In the genomic region with DNA sequence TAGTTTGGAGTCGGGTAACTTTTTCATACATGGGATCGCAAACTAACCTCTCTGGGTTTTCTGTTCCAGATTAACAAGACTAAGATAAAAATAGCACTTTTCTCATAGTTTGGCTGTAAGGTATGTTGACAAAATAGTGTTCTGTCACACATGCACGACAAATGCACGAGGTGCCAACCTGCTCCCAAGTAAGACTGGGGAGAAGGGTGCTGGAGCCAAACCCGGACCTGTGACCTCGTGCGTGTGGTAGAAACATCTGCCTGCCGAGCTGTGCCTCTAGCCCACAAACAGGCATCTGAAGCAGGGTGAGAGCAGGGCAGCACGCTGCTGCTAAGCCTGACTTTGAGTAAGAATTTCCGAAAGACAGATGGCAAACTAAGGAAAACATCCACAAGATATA, we compare ENCODE assay signal across 23 mouse cellular contexts. TPM values are rescaled to one million over a fixed set of nuclear protein-coding genes. Genes with fewer than 3 reads are reported as not detected.
"Had no signal": no experiment of that assay in that cellular context is flagged by ENCODE, and none has a peak within 500 bp of the region (broad histone marks: within the 10 kb centered on the region; RNA-seq: fewer than 3 reads in every experiment).

No protein-coding gene starts in this region.

- H3K27ac ChIP-seq: liver, embryonic 13.5 days; macrophage; midbrain, embryonic 12.5 days; neural tube, embryonic 12.5 days; stomach, embryonic 15.5 days had no signal

- H3K27me3 ChIP-seq: liver, embryonic 13.5 days; midbrain, embryonic 12.5 days; midbrain, embryonic 15.5 days; neural tube, embryonic 12.5 days; neural tube, embryonic 15.5 days; stomach, embryonic 15.5 days had no signal

- ATAC-seq: midbrain, embryonic 15.5 days had no signal

- H3K9me3 ChIP-seq: liver, embryonic 13.5 days; midbrain, embryonic 12.5 days; midbrain, embryonic 15.5 days; neural tube, embryonic 12.5 days; neural tube, embryonic 15.5 days; stomach, embryonic 15.5 days had no signal

- H3K4me1 ChIP-seq: stomach, embryonic 15.5 days had no signal

- DNase-seq: kidney, postnatal 10 days; kidney, postnatal 36 days; layer of hippocampus, postnatal 36 days; liver, embryonic 13.5 days; lung, adult 2 months; right cerebral cortex, adult 18-20 months; right cerebral cortex, postnatal 14 days; right cerebral cortex, postnatal 4 days; spleen, adult 18-20 months; thymus, adult 18-20 months; thymus, postnatal 36 days had no signal

- H3K36me3 ChIP-seq: liver, embryonic 13.5 days; midbrain, embryonic 15.5 days; neural tube, embryonic 12.5 days; neural tube, embryonic 15.5 days; stomach, embryonic 15.5 days had no signal

- H3K4me3 ChIP-seq: left cerebral cortex, adult 2 months; liver, embryonic 13.5 days; midbrain, embryonic 12.5 days; midbrain, embryonic 15.5 days; neural tube, embryonic 12.5 days; neural tube, embryonic 15.5 days; stomach, embryonic 15.5 days had no signal

- H3K9ac ChIP-seq: liver, embryonic 13.5 days; midbrain, embryonic 12.5 days; midbrain, embryonic 15.5 days; neural tube, embryonic 12.5 days; neural tube, embryonic 15.5 days; stomach, embryonic 15.5 days had no signal

- H3K4me2 ChIP-seq: liver, embryonic 13.5 days; midbrain, embryonic 12.5 days; midbrain, embryonic 15.5 days; neural tube, embryonic 12.5 days; neural tube, embryonic 15.5 days; stomach, embryonic 15.5 days had no signal

RNA-seq across cellular contexts. Expression of a gene that starts 52.1 kb away (rescaled TPM):
- total RNA-seq: liver, adult 2 months; megakaryocyte, adult 5-6 weeks had no signal
- polyA plus RNA-seq: limb, embryonic 11.5 days; liver, adult 2 months; liver, embryonic 13.5 days; liver, embryonic 16.5 days; lung, adult 2 months; lung, embryonic 16.5 days; macrophage had no signal
